Mouse (Mus musculus): ENCODE results near the gene Rap1gap2.

The Rap1gap2 gene

DNA sequence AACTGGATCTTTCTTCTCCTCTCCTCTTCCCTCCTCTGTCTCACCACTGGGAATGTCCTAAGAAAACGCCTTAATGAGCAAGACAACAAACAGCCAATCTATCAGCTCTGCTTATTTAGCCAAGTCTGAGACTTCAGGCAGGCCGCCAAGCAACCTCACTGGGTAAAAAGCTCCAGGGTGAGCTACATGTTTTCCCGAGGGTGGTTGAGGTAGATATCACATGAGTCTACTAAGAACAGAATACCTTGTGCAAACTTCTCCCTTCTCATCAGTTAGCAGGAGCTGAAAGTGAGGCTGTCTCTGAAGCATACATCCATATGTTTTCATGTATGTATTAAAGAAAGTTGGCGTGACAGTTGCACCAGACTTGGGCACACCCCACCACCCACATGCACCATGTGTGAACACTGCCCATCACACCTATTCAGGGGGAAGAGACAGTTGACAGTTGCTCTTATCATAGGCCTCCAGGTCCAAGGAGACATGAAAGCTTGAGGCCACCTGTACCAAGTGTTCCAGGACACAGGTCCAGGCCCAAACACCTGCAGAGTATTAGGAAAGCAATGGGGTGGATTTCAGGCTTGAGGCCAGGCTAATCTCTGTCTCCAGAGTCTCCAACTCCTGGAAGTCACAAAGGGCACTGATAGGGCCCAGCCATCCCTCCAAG is 35.8 kb downstream of the Rap1gap2 start:
- no peak for DNase-seq

DNA sequence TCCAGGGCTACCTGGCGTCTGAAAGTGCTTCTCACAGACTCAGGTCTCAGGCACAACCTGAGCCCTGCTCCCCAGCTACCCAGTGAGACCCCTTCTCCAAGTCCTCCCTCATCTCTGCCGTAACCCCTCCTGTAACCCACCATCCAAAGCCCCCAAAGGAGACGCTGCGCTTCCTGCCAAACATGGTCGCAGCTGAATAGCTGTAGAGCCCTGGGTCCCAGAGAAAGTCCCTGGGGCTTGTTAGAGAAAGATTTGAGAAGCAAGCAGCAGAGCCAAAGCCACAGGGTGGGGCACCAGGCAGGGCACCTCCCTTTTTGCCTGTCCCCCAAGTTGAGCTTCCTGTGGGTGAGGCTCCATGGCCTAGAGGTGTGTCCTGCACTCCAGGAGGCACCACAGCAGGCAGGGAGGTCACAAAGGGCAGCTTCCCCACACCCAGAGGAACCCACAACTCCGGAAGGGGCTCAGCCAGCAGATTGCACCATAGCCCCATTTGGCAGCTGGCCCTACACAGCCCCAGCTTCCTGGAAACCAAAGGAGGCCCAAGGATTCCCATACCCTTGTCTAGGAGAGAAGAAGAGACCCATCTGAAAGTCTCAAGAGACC is 38.2 kb downstream of the Rap1gap2 start:
- DNase-seq: peak; percentile 74 to 79

DNA sequence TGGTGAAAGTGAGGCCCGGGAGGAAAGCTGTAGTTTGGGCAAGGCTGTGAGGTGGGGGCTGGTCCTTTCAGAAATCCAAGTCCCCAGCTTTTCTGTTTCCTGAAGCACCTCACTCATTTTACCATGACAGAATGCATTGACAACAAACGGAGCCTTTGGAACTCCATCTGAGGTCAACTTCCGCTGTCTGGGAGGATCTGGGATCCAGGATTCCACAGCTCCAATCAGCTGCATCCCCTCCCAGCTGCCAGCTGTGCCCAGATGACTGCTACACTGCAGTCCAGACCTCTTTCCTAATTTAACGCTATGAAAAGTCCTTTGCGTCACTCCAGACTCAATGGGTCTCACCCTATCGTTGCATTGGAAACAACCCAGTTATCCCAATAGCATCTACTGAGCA is 41.0 kb downstream of the Rap1gap2 start:
- DNase-seq: no peak

DNA sequence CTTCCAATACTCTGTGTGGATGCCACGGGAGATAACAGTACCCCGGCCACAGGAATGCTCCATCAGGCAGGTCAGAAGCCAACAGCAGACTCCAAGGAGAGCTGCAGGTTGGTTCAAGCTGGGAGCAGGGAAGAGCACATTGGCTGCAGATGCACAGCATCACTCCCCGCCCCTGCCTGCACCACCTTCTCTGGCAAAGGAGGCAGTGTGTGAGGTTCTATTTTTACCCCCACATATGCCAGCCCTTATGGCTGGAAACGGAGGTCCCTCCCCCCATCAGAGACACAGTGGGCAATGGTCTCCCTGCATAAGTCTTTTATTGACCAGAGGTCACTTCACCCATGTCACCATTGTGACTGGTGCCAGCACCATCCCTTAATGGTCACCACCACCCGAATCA is 42.3 kb downstream of the Rap1gap2 start:
- DNase-seq: no peak

DNA sequence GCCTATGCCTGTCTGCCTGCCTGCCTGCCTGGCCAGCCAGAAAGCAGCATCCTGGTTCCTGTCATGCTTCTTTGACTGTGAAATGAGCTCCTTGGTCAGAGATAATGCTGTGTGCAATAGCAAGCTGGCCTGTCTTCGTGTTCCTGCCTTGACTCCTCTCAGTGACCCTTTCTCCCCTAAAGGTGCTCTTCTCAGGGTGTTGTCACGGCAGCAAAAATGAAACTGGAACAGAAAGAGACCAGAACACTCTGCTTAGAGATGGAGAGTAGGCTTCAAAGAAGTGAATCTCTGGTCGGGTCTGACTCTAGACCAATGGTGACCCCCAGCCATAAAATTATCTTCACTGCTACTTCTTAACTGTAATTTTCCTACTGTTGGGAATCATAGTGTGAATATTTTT is 42.7 kb downstream of the Rap1gap2 start:
- no peak for DNase-seq

DNA sequence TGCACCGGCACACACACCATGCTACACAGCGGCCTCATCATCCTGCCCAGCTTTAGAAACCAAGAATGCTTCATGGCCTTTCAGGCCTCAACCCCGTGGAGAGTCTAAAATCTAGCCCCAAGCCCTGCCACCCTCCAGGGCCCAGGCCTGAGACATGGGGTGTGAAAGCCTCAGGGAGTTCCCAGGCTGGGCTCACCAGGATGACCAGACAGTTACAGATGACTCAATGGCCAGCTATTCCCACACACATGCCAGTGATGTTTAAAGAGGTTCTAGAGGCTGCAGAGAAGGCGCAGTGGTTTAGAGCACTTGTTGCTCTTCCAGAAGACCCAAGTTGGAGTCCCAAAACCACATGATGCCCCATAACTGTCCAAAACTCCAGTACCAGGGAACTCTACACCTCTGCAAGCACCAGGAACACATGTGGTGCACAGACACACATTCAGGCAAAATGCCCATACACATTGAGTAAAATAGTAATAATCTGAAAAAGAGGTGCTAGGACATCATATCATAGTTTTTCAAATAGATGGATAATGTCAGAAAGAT is 44.3 kb downstream of the Rap1gap2 start:
- DNase-seq: no peak

DNA sequence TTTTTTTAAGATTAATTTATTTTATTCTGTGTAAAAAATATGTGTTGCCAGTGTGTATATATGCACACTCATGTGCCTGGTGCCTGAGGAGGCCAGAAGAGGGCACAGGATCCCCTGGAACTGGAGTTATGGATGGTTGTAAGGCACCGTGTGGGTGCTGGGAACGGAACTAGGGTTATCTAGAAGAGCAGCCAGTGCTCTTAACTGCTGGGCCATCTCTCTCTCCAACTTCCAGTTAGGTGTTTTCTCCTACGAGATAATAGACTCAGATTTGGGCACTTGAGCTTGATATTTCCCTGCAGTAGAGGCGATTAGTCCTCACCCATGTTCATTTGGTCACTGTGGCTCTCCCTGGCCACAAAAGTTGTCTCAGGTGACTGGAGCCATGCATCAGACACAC is 49.3 kb downstream of the Rap1gap2 start:
- no peak for DNase-seq

DNA sequence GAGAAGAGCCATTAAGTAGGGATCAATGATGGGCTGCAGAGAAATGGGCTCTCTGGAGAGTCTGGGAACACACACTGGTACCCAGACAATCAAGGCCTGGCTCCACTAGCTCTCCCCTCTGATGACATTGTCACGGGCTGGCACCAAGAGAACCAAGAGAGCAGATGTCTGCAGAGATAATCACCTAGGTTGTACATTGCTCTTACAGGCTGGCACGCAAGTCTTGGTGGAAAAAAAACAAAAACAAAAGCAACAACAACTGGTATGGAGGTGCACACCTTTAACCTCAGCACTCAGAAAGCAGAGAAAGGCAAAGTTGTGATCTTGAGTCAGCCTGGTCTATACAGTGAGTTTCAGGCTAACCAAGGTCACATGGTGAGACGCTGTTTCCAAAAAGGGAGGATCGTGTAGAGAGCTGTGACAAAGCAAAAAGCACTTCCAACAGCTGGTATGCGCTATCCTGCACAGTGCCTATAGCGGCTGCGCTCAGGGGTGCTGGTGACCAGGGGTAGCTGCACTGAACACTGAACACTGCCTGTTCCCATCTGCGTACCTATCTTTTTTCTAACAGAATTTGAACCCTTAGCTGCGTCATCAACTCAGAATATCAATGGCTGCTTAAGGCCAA is 50.0 kb downstream of the Rap1gap2 start:
- DNase-seq: no peak

DNA sequence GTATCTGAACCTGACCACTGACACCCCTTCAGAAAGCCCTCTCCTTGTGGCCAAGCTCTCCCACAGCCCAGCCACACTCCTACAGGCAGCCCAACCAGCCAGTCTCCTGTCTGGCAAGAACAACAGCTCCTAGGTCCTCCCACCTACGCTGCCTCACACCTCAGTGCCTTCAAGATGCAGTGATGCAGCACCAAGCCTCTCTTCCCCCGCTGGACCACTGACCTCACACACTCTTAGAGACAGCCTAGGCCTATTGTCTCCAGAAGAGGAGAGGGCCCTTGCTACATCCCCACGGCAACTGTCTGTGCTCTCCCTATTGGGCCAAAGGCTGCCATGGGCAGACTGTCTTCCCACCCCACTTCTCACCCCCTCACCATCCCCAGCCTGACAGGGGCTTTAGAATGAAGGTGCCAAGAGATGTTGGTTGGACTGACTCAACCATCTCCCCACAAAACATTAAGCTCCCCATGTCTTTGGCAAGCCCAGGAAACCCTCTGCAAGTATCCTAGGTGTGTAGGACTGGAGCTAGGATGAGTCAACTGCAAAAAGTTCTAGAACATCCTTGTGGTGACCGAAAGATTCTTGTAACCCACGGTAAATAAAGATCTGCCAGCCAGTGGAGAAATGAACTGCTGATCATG is 50.8 kb downstream of the Rap1gap2 start:
- DNase-seq: no peak

DNA sequence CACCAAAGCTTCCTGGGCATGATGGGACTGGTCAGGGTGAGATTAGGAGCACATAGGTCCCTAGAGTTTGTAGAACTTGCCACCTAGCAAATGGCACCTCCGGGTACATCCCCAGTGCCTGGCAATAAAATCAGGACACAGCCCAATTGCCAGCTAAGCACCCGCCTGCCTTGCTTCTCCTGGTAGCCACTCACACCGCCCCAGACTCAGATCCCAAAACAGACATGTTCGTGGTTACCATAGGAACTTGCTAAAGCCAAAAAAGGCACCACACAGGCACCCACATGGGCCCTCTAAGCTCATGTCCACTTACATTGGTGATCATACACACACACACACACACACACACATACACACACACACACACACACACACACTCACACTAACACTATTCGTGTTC is 51.8 kb downstream of the Rap1gap2 start:
- no peak for DNase-seq

DNA sequence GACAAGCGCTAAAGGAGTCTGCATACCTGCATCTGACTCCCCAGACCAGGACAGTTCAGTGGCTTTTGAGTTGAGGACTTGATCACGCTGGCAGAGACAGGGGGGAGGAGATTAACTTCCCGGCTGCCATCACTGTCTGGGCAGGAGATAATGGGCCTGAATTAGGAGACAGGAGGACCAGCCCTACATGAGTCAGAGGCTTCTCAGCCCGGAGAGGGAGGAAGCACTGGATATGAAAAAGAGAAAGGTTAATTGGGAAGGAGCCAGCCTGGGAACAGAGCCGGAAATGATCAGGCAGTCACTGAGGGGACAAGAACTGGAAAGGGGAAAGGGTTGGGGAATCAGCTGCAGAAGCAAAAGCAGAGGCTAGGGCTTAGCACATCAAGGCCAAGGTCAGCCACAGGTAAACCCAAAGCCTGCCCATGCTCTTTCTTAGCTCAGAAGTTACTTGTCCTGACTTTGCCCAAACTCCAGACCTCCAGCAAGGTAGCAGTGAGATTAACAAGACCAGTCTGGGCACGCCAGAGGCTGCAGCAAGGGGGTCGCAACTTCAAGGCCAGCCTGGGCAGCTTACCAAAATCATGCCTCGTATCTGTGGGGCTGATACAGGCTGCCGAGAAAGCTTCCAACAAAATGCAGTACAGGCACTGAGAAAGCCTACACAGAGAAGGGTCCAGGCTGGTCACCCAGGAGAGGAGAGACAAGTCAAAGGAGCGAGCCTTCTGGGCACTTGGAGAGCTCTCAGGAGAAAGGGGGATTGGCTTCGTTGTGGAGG is 53.1 kb downstream of the Rap1gap2 start:
- DNase-seq: no peak

DNA sequence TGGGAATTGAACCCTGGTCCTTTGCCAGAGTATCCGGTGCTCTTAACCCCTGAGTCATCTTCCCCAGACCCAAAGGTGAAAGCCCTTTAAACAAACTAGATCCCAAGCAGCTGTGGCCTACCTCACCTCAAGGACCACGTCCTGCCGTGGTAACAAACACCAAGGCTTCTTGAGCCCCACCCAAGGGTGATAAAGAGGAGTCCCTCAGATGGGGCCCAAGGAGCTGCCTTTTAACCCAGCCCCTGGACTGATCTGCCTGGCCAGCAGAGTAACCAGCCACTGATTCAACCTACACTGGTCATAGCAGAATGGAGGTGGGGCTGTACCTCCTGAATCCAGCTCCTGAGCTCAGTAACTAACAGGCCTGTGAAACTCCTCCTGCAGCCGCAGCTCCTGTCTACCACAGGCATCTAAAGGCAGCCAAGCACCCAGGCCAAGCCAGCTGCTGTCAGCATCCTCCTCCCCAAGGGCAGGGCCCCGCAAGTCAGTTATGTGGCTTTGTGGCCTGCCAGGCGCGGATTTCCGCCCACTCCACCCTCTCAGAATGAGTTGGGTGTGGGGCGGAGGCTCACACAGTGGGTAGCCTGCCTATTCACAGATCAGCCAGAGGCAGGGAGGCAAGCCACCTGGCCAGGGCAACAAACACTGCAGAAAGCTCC is 54.9 kb downstream of the Rap1gap2 start:
- DNase-seq: peak; percentile 46 to 52

DNA sequence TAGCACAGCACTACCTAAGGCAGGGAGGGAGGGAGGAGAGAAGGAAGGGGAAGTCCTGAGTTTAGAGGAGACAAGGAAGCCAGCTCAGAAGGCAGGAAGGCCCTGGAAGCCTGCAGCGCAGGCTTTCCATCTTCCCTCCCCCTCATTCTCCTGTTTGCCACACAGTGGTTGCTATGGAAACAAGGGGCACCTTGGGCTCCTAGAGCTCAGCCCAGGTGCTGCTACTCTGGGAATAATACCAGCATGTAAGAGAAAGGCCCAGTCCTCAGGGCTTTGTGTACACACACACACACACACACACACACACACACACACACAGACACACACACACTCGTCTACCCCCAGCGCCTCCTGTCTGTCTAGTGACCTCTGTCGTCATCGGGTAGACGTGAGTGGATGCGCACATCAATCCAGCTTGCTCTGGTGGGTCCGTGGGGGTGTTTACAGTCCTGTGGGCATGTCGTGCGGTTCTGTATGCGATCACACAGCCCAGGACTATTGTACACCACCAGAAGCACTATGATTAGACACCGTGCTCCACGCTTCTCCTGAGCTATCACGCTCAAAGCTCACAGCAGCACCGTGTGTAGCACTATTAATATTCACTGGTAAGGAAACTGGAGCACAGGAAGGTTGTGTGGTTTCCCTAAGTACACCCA is 55.9 kb downstream of the Rap1gap2 start:
- no peak for DNase-seq

DNA sequence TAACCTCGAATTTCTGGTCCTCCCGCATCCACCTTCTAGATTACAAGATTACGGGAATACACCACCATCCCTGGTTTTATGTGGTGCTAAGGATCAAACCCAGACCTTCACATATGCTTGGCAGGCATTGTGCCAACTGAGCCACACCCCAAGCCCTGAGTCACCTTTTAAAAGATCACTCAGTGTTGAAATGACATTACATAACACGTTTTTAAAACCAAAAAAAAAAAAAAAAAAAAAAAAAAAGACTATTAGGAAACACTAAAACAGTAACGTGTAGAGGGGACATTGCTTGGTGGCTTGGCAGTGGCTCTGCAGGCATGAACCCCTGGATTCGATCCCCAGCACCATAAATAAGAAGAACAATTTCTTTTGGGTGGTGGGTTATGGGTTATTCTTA is 59.1 kb downstream of the Rap1gap2 start:
- no peak for DNase-seq

DNA sequence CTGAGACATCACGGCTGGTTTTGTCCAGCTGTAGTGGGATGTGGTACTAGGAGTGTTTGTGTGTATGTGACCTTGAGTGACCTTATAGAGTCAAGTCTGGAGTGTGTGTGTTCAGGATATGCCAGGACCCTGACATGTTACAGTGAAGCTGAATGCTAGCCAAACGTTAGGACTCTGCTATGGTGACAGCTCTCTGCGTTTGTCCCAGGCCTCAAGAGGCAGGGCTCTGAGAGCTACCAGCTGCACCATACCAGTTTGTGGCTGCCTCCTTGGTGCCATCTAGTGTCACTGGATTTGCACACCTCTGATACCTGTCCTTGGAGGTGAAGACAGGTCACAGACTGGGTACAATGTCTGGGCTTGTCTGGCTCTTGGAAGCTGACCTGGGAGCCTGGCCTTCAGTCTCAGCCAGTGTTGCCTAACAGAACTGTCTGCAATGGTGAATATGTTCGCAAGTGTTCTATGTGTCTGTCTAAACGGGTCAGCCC is 60.1 kb downstream of the Rap1gap2 start:
- DNase-seq: no peak

DNA sequence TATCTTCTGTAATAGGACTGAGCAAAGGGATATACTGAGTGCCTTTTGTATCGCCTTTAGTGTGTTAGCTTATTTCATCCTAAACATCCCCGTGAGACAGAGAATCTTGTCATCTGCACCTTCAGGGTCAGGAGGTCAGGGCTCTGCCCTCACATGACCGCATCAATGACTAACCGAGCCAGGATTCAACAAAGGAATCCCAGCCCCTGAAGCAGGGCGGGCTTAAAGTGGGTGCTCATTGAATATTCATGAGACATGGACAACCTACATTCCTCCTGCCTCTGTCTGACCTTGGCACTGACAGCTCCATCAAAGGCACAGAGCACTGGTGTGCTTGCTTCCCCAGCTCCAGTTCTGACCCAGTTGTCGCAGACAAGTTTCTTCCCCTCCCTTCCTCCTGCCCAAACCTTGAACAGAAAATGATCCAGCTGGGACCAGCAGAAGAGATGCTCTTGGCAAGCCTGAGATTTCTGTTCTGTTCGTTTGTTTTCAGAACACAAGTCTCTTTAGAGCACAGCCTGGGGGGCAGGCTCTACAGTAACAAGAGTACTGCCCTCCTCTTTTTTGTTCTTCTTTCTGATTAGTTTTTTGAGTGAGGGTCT is 61.8 kb downstream of the Rap1gap2 start:
- DNase-seq: no peak

DNA sequence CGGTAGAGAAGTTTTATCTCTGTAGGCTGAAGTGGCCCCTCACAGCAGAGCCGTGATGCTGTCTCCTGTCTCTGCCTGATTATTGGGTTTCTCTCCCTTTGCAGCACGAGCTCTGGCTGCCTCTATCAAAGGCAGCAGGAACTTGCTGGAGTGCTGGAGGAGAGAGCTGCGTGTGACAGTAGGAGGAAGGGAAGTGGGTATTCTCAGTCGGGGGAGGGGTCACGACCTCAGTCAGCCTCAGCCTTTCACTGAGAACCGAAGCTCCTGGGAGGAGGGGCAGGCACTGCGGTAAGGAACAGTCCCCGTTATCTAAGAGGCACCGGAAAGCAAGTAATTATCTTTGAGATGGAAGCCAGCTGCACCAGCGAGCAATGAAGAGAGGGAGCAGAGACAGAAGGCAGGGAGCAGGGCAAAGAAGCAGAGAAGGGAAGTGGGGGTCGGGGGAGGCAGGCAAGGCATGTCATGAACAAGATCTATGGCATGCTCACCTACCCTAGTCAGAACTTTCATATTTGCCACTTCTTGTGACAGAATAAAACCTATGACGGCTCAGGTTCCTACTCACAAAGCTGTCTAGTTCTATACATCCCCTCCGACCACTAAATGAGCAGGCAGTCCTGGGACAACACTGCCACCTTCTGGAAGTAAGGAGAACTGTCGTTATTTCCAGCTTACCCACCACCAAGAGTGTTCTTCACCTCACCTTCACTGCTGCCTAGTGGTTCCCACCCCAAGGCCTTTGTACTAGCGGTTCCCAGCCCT is 63.6 kb downstream of the Rap1gap2 start:
- peak; percentile 21 to 45 for DNase-seq

DNA sequence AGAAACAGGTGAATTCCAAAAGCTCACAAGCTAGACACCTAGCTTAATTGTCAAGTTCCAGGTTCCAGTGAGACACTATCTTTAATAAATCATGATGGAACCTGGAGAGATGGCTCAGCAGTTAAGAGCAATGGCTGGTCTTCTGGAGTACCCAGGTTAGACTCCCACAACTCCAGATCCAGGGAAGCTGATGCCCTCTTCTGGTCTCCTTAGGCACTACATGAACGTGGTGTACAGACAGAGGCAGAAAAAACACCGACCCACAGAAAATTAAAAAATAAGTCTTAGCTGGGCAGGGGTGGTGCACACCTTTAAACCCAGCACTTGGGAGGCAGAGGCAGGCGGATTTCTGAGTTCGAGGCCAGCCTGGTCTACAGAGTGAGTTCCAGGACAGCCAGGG is 64.5 kb downstream of the Rap1gap2 start:
- peak; percentile 28 to 55 for DNase-seq

DNA sequence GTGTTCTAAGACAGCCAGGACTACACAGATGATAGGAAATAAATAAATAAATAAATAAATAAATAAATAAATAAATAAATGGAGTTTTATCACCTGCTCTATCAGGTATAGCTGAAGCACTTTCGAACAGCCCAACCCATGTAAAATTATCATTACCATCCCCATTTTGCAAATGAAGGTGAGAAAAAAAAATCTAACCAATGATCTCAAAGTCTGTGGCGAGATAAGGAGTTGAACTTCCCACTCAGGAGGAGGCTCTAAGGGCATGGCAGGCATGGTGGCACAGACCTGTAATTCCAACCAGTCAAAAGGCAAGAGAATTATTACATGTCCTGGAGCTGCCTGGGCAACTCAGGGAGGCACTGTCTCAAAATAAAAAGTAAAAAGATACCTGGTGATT is 65.2 kb downstream of the Rap1gap2 start:
- DNase-seq: no peak

DNA sequence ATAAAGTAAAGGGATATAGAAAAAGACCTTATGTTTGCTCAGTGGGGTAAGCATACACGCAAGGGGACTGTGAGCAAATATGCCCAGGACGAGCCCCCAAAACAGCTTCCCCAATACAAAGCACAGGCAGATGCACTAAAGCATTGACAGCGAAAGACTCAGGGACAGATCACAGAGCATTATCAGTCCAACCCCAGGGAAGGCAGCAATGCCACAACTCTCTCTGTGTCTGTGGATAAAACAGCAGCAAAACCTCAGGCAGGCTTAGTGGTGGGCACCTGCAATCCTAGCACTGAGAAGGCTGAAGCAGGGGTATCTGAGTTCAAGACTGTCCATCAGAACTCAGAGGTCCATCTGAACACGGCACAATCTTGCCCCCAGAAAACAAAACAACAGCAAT is 73.4 kb downstream of the Rap1gap2 start:
- DNase-seq: no peak

Measured in lung, adult 18-20 months (tissue).